Mouse (Mus musculus) adrenal gland, postnatal 36 days (tissue): ENCODE data around the gene Adal. TPM values are rescaled to one million over a fixed set of nuclear protein-coding genes. Genes with fewer than 3 reads are reported as not detected.

ENCODE experiments used
- DNase-seq, 2 experiments: peaks; one replicate each; pipeline ENCODE4 v3.0.0; 2021; ENCODE audit warnings: mixed read lengths in 1 of 2
- total RNA-seq, 2 experiments: library from RNA; stranded (reverse); gene quantifications; 2 replicates each; pipeline ENCODE4 v1.2.3; 2021

Gene Adal
- total RNA-seq, 2 experiments from 2014 or later: 19.4 to 21.4 TPM

- DNase-seq: no peak
Observed at GRCm38 (mm10) chr2:121178828-121179479, 38.7 kb downstream of the Adal start.

GRCm38 (mm10) chr2:121183431-121183830 lies 43.2 kb downstream of the Adal start:
- no peak for DNase-seq

GRCm38 (mm10) chr2:121184142-121184541 lies 43.9 kb downstream of the Adal start:
- DNase-seq: no peak

- DNase-seq: no peak
Observed at GRCm38 (mm10) chr2:121188530-121188929, 48.3 kb downstream of the Adal start.

- no peak for DNase-seq
Observed at GRCm38 (mm10) chr2:121195466-121195865, 55.2 kb downstream of the Adal start.

- DNase-seq: no peak
Observed at GRCm38 (mm10) chr2:121204276-121204675, 64.0 kb downstream of the Adal start.

Other genes starting within 250 kb of the Adal start
- gene Ubr1, start 169.7 kb upstream of the Adal start, total RNA-seq: 10 to 100 TPM; 31.9 to 36.2 TPM
- gene Tmem62, start 163.4 kb upstream of the Adal start, total RNA-seq: 10 to 100 TPM; 10.6 to 23.8 TPM
- 10 to 100 TPM; 41.7 to 50.2 TPM for gene Ccndbp1, start 132.0 kb upstream of the Adal start, total RNA-seq
- not detected for gene Epb42, start 103.4 kb upstream of the Adal start, total RNA-seq
- gene Tgm5, start 54.6 kb upstream of the Adal start, total RNA-seq: not detected
- not detected for gene Tgm7, start 30.6 kb upstream of the Adal start, total RNA-seq
- 10 to 100 TPM in 1 of 2 experiments, 1 to 10 TPM in 1; 9.0 to 10.2 TPM for gene Lcmt2, start 225 bp downstream of the Adal start, total RNA-seq
- gene Tubgcp4, start 30.2 kb downstream of the Adal start, total RNA-seq: 10 to 100 TPM; 36.6 to 44.3 TPM
- 10 to 100 TPM; 15.1 to 18.2 TPM for gene Zscan29, start 30.7 kb downstream of the Adal start, total RNA-seq
- 10 to 100 TPM; 59.0 to 73.9 TPM for gene Trp53bp1, start 131.0 kb downstream of the Adal start, total RNA-seq
- gene Map1a, start 149.2 kb downstream of the Adal start, total RNA-seq: 1 to 10 TPM; 6.0 to 7.0 TPM
- 10 to 100 TPM; 49.5 to 50.3 TPM for gene Ppip5k1, start 215.0 kb downstream of the Adal start, total RNA-seq
- gene Ckmt1, start 217.3 kb downstream of the Adal start, total RNA-seq: 1 to 10 TPM; 5.8 to 6.6 TPM
- under 1 TPM; 0.10 to 0.76 TPM for gene Strc, start 246.7 kb downstream of the Adal start, total RNA-seq